Mouse (Mus musculus) stomach, postnatal 0 days (tissue): Measurements from ENCODE around the gene Akap13. TPM values are rescaled to one million over a fixed set of nuclear protein-coding genes. Genes with fewer than 3 reads are reported as not detected.

Experiments
- ATAC-seq: fragments of 200-750 bp; cut with Nextera tagmentation; 2 replicates; pipeline ENCODE4 v1.8.0; 2017; ENCODE audit not compliant: low FRiP score, low TSS enrichment
- DNase-seq: peaks from one replicate; pipeline ENCODE4 v3.0.0-alpha.2; 2016; ENCODE audit warnings: low spot score
- H3K27ac ChIP-seq: fragments of 300-500 bp; sonication (generic); replicated peaks from 2 replicates; pipeline ENCODE4 v1.5.1; 2014; ENCODE audit warnings: mild to moderate bottlenecking, control low read depth
- H3K27me3 ChIP-seq: fragments of 300-500 bp; sonication (generic); 2 replicates; pipeline ENCODE4 v1.6.1; 2014; ENCODE audit warnings: low read length; ENCODE audit not compliant: control insufficient read depth, insufficient read depth
- H3K36me3 ChIP-seq: fragments of 300-500 bp; sonication (generic); 2 replicates; pipeline ENCODE4 v1.6.1; 2014; ENCODE audit warnings: low read length, mixed read lengths; ENCODE audit not compliant: control insufficient read depth, insufficient read depth
- H3K4me1 ChIP-seq: fragments of 300-500 bp; sonication (generic); replicated peaks from 2 replicates; pipeline ENCODE4 v1.6.1; 2014; ENCODE audit warnings: antibody characterized with exemption; ENCODE audit not compliant: control insufficient read depth, insufficient read depth
- H3K4me2 ChIP-seq: fragments of 300-500 bp; sonication (generic); replicated peaks from 2 replicates; pipeline ENCODE4 v1.6.1; 2014; ENCODE audit warnings: low read depth, mild to moderate bottlenecking, control low read depth, moderate library complexity
- H3K4me3 ChIP-seq: fragments of 300-500 bp; sonication (generic); 2 replicates; pipeline ENCODE4 v1.5.1; 2014; ENCODE audit warnings: low read depth, low read length, control low read depth
- H3K9ac ChIP-seq: fragments of 300-500 bp; sonication (generic); 2 replicates; pipeline ENCODE4 v1.6.1; 2014; ENCODE audit warnings: mild to moderate bottlenecking, low read length, control low read depth, mixed read lengths
- H3K9me3 ChIP-seq: fragments of 300-500 bp; sonication (generic); 2 replicates; pipeline ENCODE4 v1.6.1; 2016; ENCODE audit warnings: low read length; ENCODE audit not compliant: control insufficient read depth
- CTCF ChIP-seq: IDR thresholded peaks from 2 replicates; pipeline ENCODE4 v1.5.1; 2016; ENCODE audit warnings: antibody characterized with exemption, low read depth, mild to moderate bottlenecking, moderate library complexity
- EP300 ChIP-seq: optimal IDR thresholded peaks from 2 replicates; pipeline ENCODE3; 2016; ENCODE audit warnings: antibody characterized with exemption
- WGBS: fragments of 180-500 bp; shearing (Covaris S2); extraction: QIAGEN DNeasy Blood & Tissue Kit; methylation state at CpG from one replicate; pipeline ENCODE4 v1.1.7; 2014; 5-methylcytosine and 5-hydroxymethylcytosine counted together
- polyA plus RNA-seq: library from polyadenylated mRNA; unstranded; fragments of >200 nt; fragmentation: Nextera tagmentation; extraction: Ambion mirVana; gene quantifications from 2 replicates; pipeline ENCODE4 v1.2.1, GENCODE M21; 2015

The Akap13 gene
- polyA plus RNA-seq, 1 experiment from 2014 or later, result 18.8 TPM

- no peaks in the 10 kb centered on the region for H3K9me3 ChIP-seq
- TF ChIP-seq EP300, result no peak
- no peak for TF ChIP-seq CTCF
Observed at GRCm38 (mm10) chr7:75619875-75620274, 164.5 kb downstream of the Akap13 start.

GRCm38 (mm10) chr7:75620395-75620960, 165.1 kb downstream of the Akap13 start:
- Histone ChIP-seq H3K4me2 (no peak overlapping the region), H3K27me3 (no peaks in the 10 kb centered on the region), H3K4me3 (no peak overlapping the region), H3K9ac (no peak overlapping the region), H3K36me3 (no peaks in the 10 kb centered on the region), H3K27ac (no peak overlapping the region), H3K4me1 (no peaks in the 10 kb centered on the region), H3K9me3 (no peaks in the 10 kb centered on the region)
- TF ChIP-seq EP300, result no peak
- TF ChIP-seq CTCF, result no peak
- ATAC-seq, result no peak
- no peak for DNase-seq
- WGBS, result 73% methylated on average over 3 of the region's 3 CpGs

More at GRCm38 (mm10) chr7:75619875-75620274, 164.5 kb downstream of the Akap13 start:
- ATAC-seq (no peak), DNase-seq (no peak)
- Histone ChIP-seq H3K4me2 (no peak overlapping the region), H3K9ac (no peak overlapping the region), H3K4me3 (no peak overlapping the region), H3K27ac (no peak overlapping the region), H3K36me3 (no peaks in the 10 kb centered on the region), H3K27me3 (no peaks in the 10 kb centered on the region), H3K4me1 (no peaks in the 10 kb centered on the region)
- WGBS, result 66% methylated on average over 6 of the region's 6 CpGs

- H3K4me3 ChIP-seq, result no peak overlapping the region
- H3K4me1 ChIP-seq, result no peaks in the 10 kb centered on the region
- H3K9ac ChIP-seq, result no peak overlapping the region
- no peaks in the 10 kb centered on the region for H3K36me3 ChIP-seq
- no peaks in the 10 kb centered on the region for H3K9me3 ChIP-seq
- no peak for ATAC-seq
- DNase-seq, result no peak
- H3K27ac ChIP-seq, result no peak overlapping the region
- TF ChIP-seq EP300 (no peak), CTCF (no peak)
- no peaks in the 10 kb centered on the region for H3K27me3 ChIP-seq
- 71% methylated on average over 4 of the region's 4 CpGs for WGBS
- H3K4me2 ChIP-seq, result no peak overlapping the region
Observed at GRCm38 (mm10) chr7:75620976-75621375, 165.6 kb downstream of the Akap13 start.

GRCm38 (mm10) chr7:75627831-75628230, 172.5 kb downstream of the Akap13 start:
- no peak overlapping the region; the same call in 1 of the 2 replicates for H3K27ac ChIP-seq
- 59% methylated on average over 2 of the region's 2 CpGs for WGBS
- no peaks in the 10 kb centered on the region for H3K27me3 ChIP-seq
- no peak overlapping the region for H3K4me2 ChIP-seq
- H3K4me1 ChIP-seq, result 0 out of 2 replicates have a peak, but pooled peaks cover 3% of the 10 kb centered on the region
- H3K9me3 ChIP-seq, result no peaks in the 10 kb centered on the region
- no peak overlapping the region for H3K4me3 ChIP-seq
- ATAC-seq, result no peak
- DNase-seq, result no peak
- TF ChIP-seq CTCF (no peak), EP300 (no peak)
- no peak overlapping the region for H3K9ac ChIP-seq
- no peaks in the 10 kb centered on the region for H3K36me3 ChIP-seq

GRCm38 (mm10) chr7:75629669-75630068, 174.3 kb downstream of the Akap13 start:
- no peak for TF ChIP-seq CTCF
- no peak for TF ChIP-seq EP300
- no peaks in the 10 kb centered on the region for H3K27me3 ChIP-seq
- no peaks in the 10 kb centered on the region for H3K36me3 ChIP-seq
- no peak overlapping the region for H3K4me2 ChIP-seq
- no peak for DNase-seq
- WGBS, result 91% methylated on average over 4 of the region's 4 CpGs
- no peak for ATAC-seq
- H3K9ac ChIP-seq, result no peak overlapping the region
- H3K9me3 ChIP-seq, result no peaks in the 10 kb centered on the region
- peaks cover 7% of the 10 kb centered on the region; the same call in 1 of the 2 replicates for H3K4me1 ChIP-seq
- no peak overlapping the region for H3K4me3 ChIP-seq
- H3K27ac ChIP-seq, result no peak overlapping the region

GRCm38 (mm10) chr7:75632941-75633340, 177.6 kb downstream of the Akap13 start:
- WGBS, result 51% methylated on average over 3 of the region's 3 CpGs

More at GRCm38 (mm10) chr7:75632941-75633340, 177.6 kb downstream of the Akap13 start:
- Histone ChIP-seq H3K27ac (no peak overlapping the region), H3K27me3 (no peaks in the 10 kb centered on the region), H3K4me3 (no peak overlapping the region), H3K9ac (no peak overlapping the region), H3K4me2 (no peak overlapping the region), H3K4me1 (peaks cover 4% of the 10 kb centered on the region; the same call in 1 of the 2 replicates), H3K9me3 (no peaks in the 10 kb centered on the region), H3K36me3 (no peaks in the 10 kb centered on the region)
- ATAC-seq (0 out of 2 replicates have a peak, but pooled peaks have one; percentile 35), DNase-seq (no peak)
- TF ChIP-seq CTCF, result no peak
- TF ChIP-seq EP300, result no peak
